Mouse (Mus musculus): ENCODE data around the gene Prss36. TPM values are rescaled to one million over a fixed set of nuclear protein-coding genes. Genes with fewer than 3 reads are reported as not detected.

The Prss36 gene
- total and polyA plus RNA-seq, 3 experiments = 6.1 to 8.3 (median 7.7) TPM

DNA sequence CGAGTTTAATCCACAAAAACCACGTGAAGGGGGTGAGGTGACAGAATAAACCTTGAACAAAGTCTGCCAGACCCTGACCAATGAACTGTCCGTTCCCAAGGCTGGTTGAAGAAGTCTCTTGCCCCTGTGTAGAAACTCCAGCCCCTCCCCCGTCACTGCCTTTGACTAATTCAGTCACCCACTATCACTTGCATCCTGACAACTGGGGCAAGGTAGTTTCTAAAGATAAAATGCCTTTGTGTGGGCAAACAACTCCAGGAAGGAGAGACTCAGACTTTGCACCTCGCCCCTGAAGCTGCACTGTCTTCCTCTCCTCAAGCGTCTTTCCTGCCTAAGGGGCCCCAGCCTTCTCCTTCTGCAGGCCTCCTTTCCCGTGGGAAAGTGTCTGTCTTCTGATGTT is 46.5 kb downstream of the Prss36 start:
- Histone ChIP-seq H3K27ac (ENCODE audit: insufficient read depth, low read depth) (no peak overlapping the region), H3K9me3 (replicated peaks; ENCODE audit: low read length) (peaks cover 3% of the 10 kb centered on the region), H3K79me2 (replicated peaks; ENCODE audit: control insufficient read depth, extremely low read depth, insufficient read depth, poor library complexity, severe bottlenecking) (no peaks in the 10 kb centered on the region), H3K4me3 (replicated peaks in 1 of 3; ENCODE audit: low read depth in 2 of 3, low read length in 2 of 3, poor library complexity in 1 of 3) (no peak overlapping the region), H3K27me3 (replicated peaks) (no peaks in the 10 kb centered on the region), H3K36me3 (replicated peaks in 1 of 2; ENCODE audit: control insufficient read depth in 1 of 2, insufficient read depth in 1 of 2, low read length in 1 of 2) (peaks cover 0 to 6% of the 10 kb centered on the region in 2 experiments), H3K4me2 (ENCODE audit: insufficient read depth, low read depth, poor library complexity, severe bottlenecking) (no peak overlapping the region), H3K4me1 (ENCODE audit: control insufficient read depth in 1 of 2, insufficient read depth in 2 of 2) (peaks cover 6 to 9% of the 10 kb centered on the region in 2 experiments; a peak in 3 of 4 replicates), H3K9ac (ENCODE audit: insufficient read depth, low read depth) (no peak overlapping the region)
- dilution Hi-C loops (cut with MboI; ENCODE audit: extremely low pct_ligation_motif_present, extremely low pct_unique_long_range_greater_than_20kb, low sequenced_read_pairs) = no loop called here
- DNase-seq (ENCODE audit: extremely low read depth) = no peak
- TF ChIP-seq JUND (conservative IDR thresholded peaks at IDR 0.05; ENCODE audit: low read depth, low read length) = no peak
- TF ChIP-seq RCOR1 (conservative IDR thresholded peaks at IDR 0.05; ENCODE audit: low read depth, low read length) = no peak
- TF ChIP-seq EP300 (IDR thresholded peaks at IDR 0.05; ENCODE audit: low read length) = no peak
- no peak for TF ChIP-seq ZC3H11A (IDR thresholded peaks at IDR 0.05; ENCODE audit: low read depth, low read length)
- no peak for TF ChIP-seq TBP (conservative IDR thresholded peaks at IDR 0.05; ENCODE audit: low read depth, low read length)
- TF ChIP-seq MAFK (IDR thresholded peaks at IDR 0.05; ENCODE audit: insufficient replicate concordance, low read length) = no peak
- TF ChIP-seq NELFE (IDR thresholded peaks at IDR 0.05; ENCODE audit: low read depth, low read length) = no peak
- TF ChIP-seq MXI1 (IDR thresholded peaks at IDR 0.05; ENCODE audit: low read depth, low read length) = no peak
- no peak for TF ChIP-seq ELF1 (IDR thresholded peaks at IDR 0.05; ENCODE audit: low read depth, low read length)
- no peak for TF ChIP-seq MEF2A (IDR thresholded peaks at IDR 0.05; ENCODE audit: borderline replicate concordance, low read depth, low read length)
- no peak for TF ChIP-seq POLR2AphosphoS2 (IDR thresholded peaks at IDR 0.05; ENCODE audit: low read depth, low read length)
- no peak for TF ChIP-seq MYC (IDR thresholded peaks at IDR 0.05; ENCODE audit: low read depth, low read length)
- no peak for TF ChIP-seq MAX (IDR thresholded peaks at IDR 0.05; ENCODE audit: low read length)
- TF ChIP-seq BHLHE40 (IDR thresholded peaks at IDR 0.05; ENCODE audit: low read depth, low read length) = no peak
- TF ChIP-seq PAX5 (IDR thresholded peaks at IDR 0.05; ENCODE audit: low read length) = no peak
- TF ChIP-seq TCF12 (IDR thresholded peaks at IDR 0.05; ENCODE audit: low read depth, low read length) = no peak
- no peak for TF ChIP-seq NRF1 (IDR thresholded peaks at IDR 0.05; ENCODE audit: low read depth, low read length)
- no peak for TF ChIP-seq KAT2A (IDR thresholded peaks at IDR 0.05; ENCODE audit: insufficient replicate concordance, low read length)
- no peak for TF ChIP-seq CHD2 (IDR thresholded peaks at IDR 0.05; ENCODE audit: low read length)
- no peak for TF ChIP-seq HCFC1 (IDR thresholded peaks at IDR 0.05; ENCODE audit: low read depth, low read length)
- in situ Hi-C loops (cut with MboI; ENCODE audit: low pct_ligation_motif_present, low pct_unique_long_range_greater_than_20kb, low sequenced_read_pairs) = no loop called here

GRCm38 (mm10) chr7:127898179-127898956 is 48.2 kb downstream of the Prss36 start:
- TF ChIP-seq SMC3 (IDR thresholded peaks at IDR 0.05; ENCODE audit: low read depth, low read length) = no peak
- no peak for TF ChIP-seq POLR2AphosphoS2 (IDR thresholded peaks at IDR 0.05; ENCODE audit: low read depth, low read length)
- TF ChIP-seq MAFK (IDR thresholded peaks at IDR 0.05; ENCODE audit: insufficient replicate concordance, low read length) = no peak
- no peak for TF ChIP-seq CTCF (conservative IDR thresholded peaks at IDR 0.05 in 1 of 2, IDR thresholded peaks at IDR 0.05 in 1 of 2; ENCODE audit: low read depth in 2 of 2, low read length in 2 of 2)
- no peak for TF ChIP-seq RAD21 (IDR thresholded peaks at IDR 0.05; ENCODE audit: low read depth, low read length)
- no peak for TF ChIP-seq CHD1 (IDR thresholded peaks at IDR 0.05; ENCODE audit: low read depth, low read length)
- TF ChIP-seq MAZ (IDR thresholded peaks at IDR 0.05; ENCODE audit: low read depth, low read length) = no peak
- TF ChIP-seq TBP (conservative IDR thresholded peaks at IDR 0.05; ENCODE audit: low read depth, low read length) = no peak
- TF ChIP-seq MXI1 (IDR thresholded peaks at IDR 0.05; ENCODE audit: low read depth, low read length) = no peak
- TF ChIP-seq RCOR1 (conservative IDR thresholded peaks at IDR 0.05; ENCODE audit: low read depth, low read length) = no peak
- no peak for TF ChIP-seq POLR2A (IDR thresholded peaks at IDR 0.05; ENCODE audit: low read depth, low read length)
- DNase-seq (ENCODE audit: extremely low read depth) = no peak
- dilution Hi-C loops (cut with MboI; ENCODE audit: extremely low pct_ligation_motif_present, extremely low pct_unique_long_range_greater_than_20kb, low sequenced_read_pairs) = no loop called here
- Histone ChIP-seq H3K9ac (ENCODE audit: insufficient read depth, low read depth) (no peak overlapping the region), H3K27ac (ENCODE audit: insufficient read depth, low read depth) (no peak overlapping the region), H3K4me2 (ENCODE audit: insufficient read depth, low read depth, poor library complexity, severe bottlenecking) (no peak overlapping the region), H3K79me2 (replicated peaks; ENCODE audit: control insufficient read depth, extremely low read depth, insufficient read depth, poor library complexity, severe bottlenecking) (no peaks in the 10 kb centered on the region), H3K36me3 (replicated peaks in 1 of 2; ENCODE audit: control insufficient read depth in 1 of 2, insufficient read depth in 1 of 2, low read length in 1 of 2) (peaks cover 0 to 13% of the 10 kb centered on the region in 2 experiments), H3K27me3 (replicated peaks) (no peaks in the 10 kb centered on the region), H3K9me3 (replicated peaks; ENCODE audit: low read length) (peaks cover 3% of the 10 kb centered on the region), H3K4me3 (replicated peaks in 1 of 3; ENCODE audit: low read depth in 2 of 3, low read length in 2 of 3, poor library complexity in 1 of 3) (no peak overlapping the region), H3K4me1 (ENCODE audit: control insufficient read depth in 1 of 2, insufficient read depth in 2 of 2) (peaks cover 0 to 2% of the 10 kb centered on the region in 2 experiments; a peak in 1 of 4 replicates)
- in situ Hi-C loops (cut with MboI; ENCODE audit: low pct_ligation_motif_present, low pct_unique_long_range_greater_than_20kb, low sequenced_read_pairs) = no loop called here
